Mouse (Mus musculus) C2C12 (cell line): ENCODE results near the gene Gorab. TPM values are rescaled to one million over a fixed set of nuclear protein-coding genes. Genes with fewer than 3 reads are reported as not detected.

ENCODE experiments used
- H3K27me3 ChIP-seq: one replicate; pipeline ENCODE4 v1.6.1; 2011; ENCODE audit not compliant: control insufficient read depth, insufficient read depth, insufficient read length
- H3K36me3 ChIP-seq: one replicate; pipeline ENCODE4 v1.6.1; 2011; ENCODE audit not compliant: control insufficient read depth, insufficient read depth
- H3K4me3 ChIP-seq: one replicate; pipeline ENCODE4 v1.5.1; 2011; ENCODE audit warnings: mild to moderate bottlenecking, control low read depth; ENCODE audit not compliant: poor library complexity, insufficient read depth, severe bottlenecking
- H3K79me2 ChIP-seq: one replicate; pipeline ENCODE4 v1.6.1; 2011; ENCODE audit not compliant: control insufficient read depth, insufficient read depth
- H3K79me3 ChIP-seq: one replicate; pipeline ENCODE4 v1.6.1; 2011; ENCODE audit warnings: low read depth, control low read depth
- H3ac ChIP-seq: one replicate; pipeline ENCODE3; 2011; ENCODE audit warnings: low read depth; ENCODE audit not compliant: control insufficient read depth, insufficient read length
- CEBPB ChIP-seq: IDR thresholded peaks from one replicate; pipeline ENCODE4 v1.6.1; 2011; ENCODE audit warnings: low read depth, mild to moderate bottlenecking, control low read depth, moderate library complexity
- CTCF ChIP-seq: IDR thresholded peaks from one replicate; pipeline ENCODE4 v1.5.1; 2011; ENCODE audit not compliant: control insufficient read depth, insufficient read depth, insufficient read length
- FOSL1 ChIP-seq: IDR thresholded peaks from one replicate; pipeline ENCODE4 v1.8.0; 2011; ENCODE audit warnings: mild to moderate bottlenecking, low read length; ENCODE audit not compliant: poor library complexity, insufficient read depth, severe bottlenecking
- MAX ChIP-seq: IDR thresholded peaks from one replicate; pipeline ENCODE4 v1.6.1; 2011; ENCODE audit warnings: mild to moderate bottlenecking, control low read depth
- MYOD1 ChIP-seq: IDR thresholded peaks from one replicate; pipeline ENCODE4 v1.6.1; 2011; ENCODE audit warnings: low read depth; ENCODE audit not compliant: control insufficient read depth, insufficient read length
- MYOG ChIP-seq: IDR thresholded peaks from one replicate; pipeline ENCODE4 v1.6.1; 2011; ENCODE audit not compliant: control insufficient read depth, insufficient read length; ENCODE audit errors: extremely low read depth
- USF1 ChIP-seq: IDR thresholded peaks from one replicate; pipeline ENCODE4 v1.6.1; 2011; ENCODE audit warnings: low read depth, mild to moderate bottlenecking, control low read depth, moderate library complexity
- polyA plus RNA-seq: library from polyadenylated mRNA; unstranded; fragments of >200 nt; fragmentation: generic; extraction: Trizol; gene quantifications from one replicate; pipeline ENCODE4 v1.2.1, GENCODE M21; 2012; ENCODE audit warnings: missing spikeins

Gorab gene
- polyA plus RNA-seq, 1 experiment, result 3.7 TPM

GRCm38 (mm10) chr1:163361376-163361775 is 42.1 kb downstream of the Gorab start:
- Histone ChIP-seq H3K36me3 (no peaks in the 10 kb centered on the region), H3K27me3 (no peaks in the 10 kb centered on the region), H3K79me2 (no peaks in the 10 kb centered on the region), H3K79me3 (no peaks in the 10 kb centered on the region), H3ac (no peak overlapping the region), H3K4me3 (no peak overlapping the region)
- TF ChIP-seq CEBPB (no peak), MAX (no peak), MYOD1 (no peak), CTCF (no peak), FOSL1 (no peak)

GRCm38 (mm10) chr1:163360796-163361195 is 42.7 kb downstream of the Gorab start:
- H3K79me2 ChIP-seq, result no peaks in the 10 kb centered on the region
- H3K27me3 ChIP-seq, result no peaks in the 10 kb centered on the region
- H3ac ChIP-seq, result no peak overlapping the region
- no peaks in the 10 kb centered on the region for H3K36me3 ChIP-seq
- TF ChIP-seq FOSL1, result no peak
- TF ChIP-seq CEBPB, result no peak
- no peak for TF ChIP-seq MYOG
- TF ChIP-seq MYOD1, result no peak
- TF ChIP-seq CTCF, result no peak
- no peak for TF ChIP-seq MAX
- TF ChIP-seq USF1, result no peak
- no peak overlapping the region for H3K4me3 ChIP-seq
- H3K79me3 ChIP-seq, result no peaks in the 10 kb centered on the region

GRCm38 (mm10) chr1:163359521-163359920 is 43.9 kb downstream of the Gorab start:
- Histone ChIP-seq H3ac (no peak overlapping the region), H3K36me3 (no peaks in the 10 kb centered on the region), H3K4me3 (no peak overlapping the region), H3K79me2 (no peaks in the 10 kb centered on the region), H3K27me3 (no peaks in the 10 kb centered on the region), H3K79me3 (no peaks in the 10 kb centered on the region)
- TF ChIP-seq CTCF (no peak), MYOG (no peak), USF1 (no peak), FOSL1 (no peak), CEBPB (no peak), MAX (no peak), MYOD1 (no peak)

GRCm38 (mm10) chr1:163358165-163358564 is 45.3 kb downstream of the Gorab start:
- no peaks in the 10 kb centered on the region for H3K36me3 ChIP-seq
- TF ChIP-seq MYOD1 (no peak), FOSL1 (no peak), USF1 (no peak), MYOG (no peak), MAX (no peak)
- no peaks in the 10 kb centered on the region for H3K79me3 ChIP-seq
- no peak overlapping the region for H3ac ChIP-seq
- H3K79me2 ChIP-seq, result no peaks in the 10 kb centered on the region
- no peaks in the 10 kb centered on the region for H3K27me3 ChIP-seq
- no peak overlapping the region for H3K4me3 ChIP-seq

- Histone ChIP-seq H3K79me2 (no peaks in the 10 kb centered on the region), H3ac (no peak overlapping the region), H3K36me3 (no peaks in the 10 kb centered on the region), H3K27me3 (no peaks in the 10 kb centered on the region), H3K79me3 (no peaks in the 10 kb centered on the region), H3K4me3 (no peak overlapping the region)
- no peak for TF ChIP-seq MYOD1
- no peak for TF ChIP-seq CTCF
- TF ChIP-seq CEBPB, result no peak
- TF ChIP-seq MYOG, result no peak
- TF ChIP-seq FOSL1, result no peak
- no peak for TF ChIP-seq USF1
- TF ChIP-seq MAX, result no peak
These were observed 45.7 kb downstream of the Gorab start for GRCm38 (mm10) chr1:163357733-163358132.

GRCm38 (mm10) chr1:163356167-163356566 is 47.3 kb downstream of the Gorab start:
- no peaks in the 10 kb centered on the region for H3K79me2 ChIP-seq
- H3K79me3 ChIP-seq, result no peaks in the 10 kb centered on the region
- H3K27me3 ChIP-seq, result no peaks in the 10 kb centered on the region
- no peak overlapping the region for H3K4me3 ChIP-seq
- TF ChIP-seq FOSL1 (no peak), MYOG (no peak), CTCF (no peak), MAX (no peak)
- H3K36me3 ChIP-seq, result no peaks in the 10 kb centered on the region
- no peak overlapping the region for H3ac ChIP-seq
